Mouse (Mus musculus) frontal cortex, postnatal 14 days (tissue): ENCODE measurements around the gene Tnfaip6.
A peak's percentile ranks its signal among the peaks of the same experiment; 100 is the strongest.
"Not testable (repeated sequence)": the region's sequence is repeated elsewhere in the genome, so short reads cannot be mapped to it uniquely, and the experiment has no call there.

ENCODE experiments used
- DNase-seq, 2 experiments: peaks; one replicate each; pipeline ENCODE4 v3.0.0; 2022; ENCODE audit warnings: low spot score in 2 of 2

Tnfaip6 gene

GRCm38 (mm10) chr2:52037882-52038281, at the start of gene Tnfaip6:
TSS of gene Tnfaip6 (plus strand) at chr2:52038009.
- DNase-seq = peak; percentile 10 to 11

DNA sequence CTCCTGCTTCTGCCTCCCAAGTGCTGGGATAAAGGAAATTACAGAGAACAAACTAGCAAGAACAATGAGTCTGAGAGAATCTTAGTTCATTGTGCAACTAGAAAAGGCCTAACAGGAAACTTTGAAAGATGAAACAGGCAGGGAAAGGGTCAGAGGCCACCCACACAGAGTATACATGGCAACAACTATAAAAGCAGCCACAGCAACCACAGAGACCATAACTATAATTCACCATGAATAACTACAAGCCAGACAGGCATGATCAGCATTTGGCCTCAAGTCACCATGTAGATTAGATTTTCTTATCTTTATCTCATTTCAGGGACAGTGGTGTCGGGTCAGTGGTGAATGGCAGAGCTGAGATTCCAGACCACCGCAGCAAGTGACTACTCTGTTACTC, 48.2 kb upstream of the Tnfaip6 start:
- no peak for DNase-seq

GRCm38 (mm10) chr2:51991447-51991846, 46.4 kb upstream of the Tnfaip6 start:
- DNase-seq = no peak

GRCm38 (mm10) chr2:51999996-52000395, 37.8 kb upstream of the Tnfaip6 start:
- DNase-seq = no peak

DNA sequence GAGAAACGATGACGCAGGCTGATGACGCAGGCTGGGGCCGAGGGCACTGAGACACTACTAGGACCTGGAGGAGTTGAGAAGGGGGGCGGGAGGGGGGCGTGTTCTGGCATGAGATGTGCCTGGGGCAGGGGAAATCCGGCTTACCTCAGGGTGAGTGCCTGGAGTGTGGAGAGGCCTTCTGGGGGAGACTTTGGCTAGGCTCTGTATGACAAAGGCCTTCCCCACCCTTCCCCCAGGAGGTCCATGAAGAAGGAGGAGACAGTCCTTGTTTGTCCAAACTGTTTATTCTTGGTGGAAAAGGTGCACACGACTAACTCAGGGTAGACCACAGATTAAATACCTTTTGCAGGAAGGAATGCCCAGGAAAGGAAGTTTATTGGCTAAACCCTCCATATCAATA, 36.3 kb upstream of the Tnfaip6 start:
- DNase-seq = no peak

- DNase-seq = not testable (repeated sequence)
Observed at GRCm38 (mm10) chr2:52002299-52002698, 35.5 kb upstream of the Tnfaip6 start.

GRCm38 (mm10) chr2:52006380-52006779, 31.4 kb upstream of the Tnfaip6 start:
- no peak for DNase-seq

- DNase-seq = not testable (repeated sequence)
Observed at GRCm38 (mm10) chr2:52011820-52012219, 26.0 kb upstream of the Tnfaip6 start.

DNA sequence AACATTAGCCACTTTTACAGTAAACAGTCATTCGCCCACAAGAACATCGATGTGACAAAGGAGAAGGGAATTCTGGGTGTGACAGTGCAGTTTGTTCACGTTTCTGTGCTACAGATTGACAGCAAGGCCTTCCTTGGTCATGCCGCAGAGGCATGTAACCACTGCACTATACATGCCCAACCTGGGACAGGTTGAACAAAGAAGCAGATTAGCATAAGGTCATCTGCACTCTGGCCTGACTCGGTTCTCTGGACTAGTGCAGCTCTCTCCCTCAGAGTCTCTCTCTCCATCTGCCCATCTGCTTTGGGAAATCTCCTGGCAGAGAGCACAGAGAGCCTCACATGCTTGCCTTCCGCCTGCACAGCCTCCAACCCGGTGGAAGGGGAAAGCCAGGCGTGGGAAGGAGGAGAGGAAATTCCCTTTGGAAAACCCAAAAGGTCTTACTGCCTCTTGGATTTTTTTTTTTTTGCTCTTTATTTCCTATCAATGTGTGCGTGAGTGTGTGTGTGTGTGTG, 24.4 kb upstream of the Tnfaip6 start:
- DNase-seq = no peak

GRCm38 (mm10) chr2:52016361-52016760, 21.4 kb upstream of the Tnfaip6 start:
- DNase-seq = no peak

DNA sequence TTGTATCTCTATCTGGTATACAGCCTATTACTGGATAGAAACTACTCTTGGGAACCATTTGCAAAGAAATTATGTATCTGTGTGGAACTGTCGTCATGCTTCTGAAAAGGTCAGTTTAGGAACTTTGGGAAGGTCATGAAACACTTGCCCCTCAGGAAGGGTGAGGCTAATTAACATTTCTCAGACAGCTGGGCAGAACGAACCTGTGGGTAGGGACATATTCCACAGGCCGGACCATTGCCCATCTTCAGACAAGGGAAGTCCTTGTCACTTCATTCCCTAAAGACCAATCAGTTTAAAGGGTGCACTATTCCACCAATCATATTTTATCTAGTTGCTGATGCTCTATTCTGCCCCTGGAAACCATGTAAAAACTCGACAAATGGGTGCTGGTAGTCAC, 10.7 kb upstream of the Tnfaip6 start:
- no peak for DNase-seq

- no peak for DNase-seq
Observed at GRCm38 (mm10) chr2:52029426-52029825, 8.4 kb upstream of the Tnfaip6 start.

- no peak for DNase-seq
Observed at GRCm38 (mm10) chr2:52031491-52031890, 6.3 kb upstream of the Tnfaip6 start.

DNA sequence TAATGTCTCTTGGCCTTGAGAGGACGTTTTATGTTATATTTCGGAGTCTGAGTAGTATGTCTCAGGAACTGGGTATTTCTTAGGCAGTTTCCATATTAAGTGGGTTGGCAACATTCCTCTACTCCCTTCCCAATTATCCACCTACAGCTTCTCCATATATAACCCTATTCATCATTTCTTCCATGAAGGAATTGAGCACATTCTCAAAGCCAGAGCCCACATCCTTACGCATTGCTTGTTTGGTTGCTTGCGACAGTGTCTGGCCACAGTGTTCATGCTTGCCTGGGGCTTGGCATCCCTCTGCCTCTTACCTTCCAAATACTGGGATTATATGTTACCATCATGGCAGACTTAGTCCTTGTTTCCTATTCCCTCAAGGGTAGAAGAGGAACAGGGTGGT, 3.2 kb upstream of the Tnfaip6 start:
- no peak for DNase-seq

DNA sequence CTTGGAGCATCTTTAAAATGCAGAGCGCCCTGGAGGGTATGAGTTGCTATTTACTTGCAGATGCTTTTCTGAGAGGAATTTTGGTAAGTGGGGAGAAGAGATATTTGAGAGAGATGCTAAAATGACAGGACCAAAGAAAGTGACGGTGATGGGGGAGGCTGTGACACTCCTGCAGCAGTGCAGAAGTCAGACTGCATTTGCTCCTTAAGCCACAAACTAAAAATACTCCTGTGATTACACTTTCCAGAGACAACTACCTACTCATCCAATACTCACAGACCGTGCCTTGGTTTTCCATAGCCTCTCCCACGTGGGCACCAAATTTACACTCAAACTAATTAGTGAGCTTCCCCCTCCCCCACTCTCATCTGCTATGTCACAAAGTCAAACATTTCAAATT, 2.7 kb upstream of the Tnfaip6 start:
- DNase-seq = no peak

DNA sequence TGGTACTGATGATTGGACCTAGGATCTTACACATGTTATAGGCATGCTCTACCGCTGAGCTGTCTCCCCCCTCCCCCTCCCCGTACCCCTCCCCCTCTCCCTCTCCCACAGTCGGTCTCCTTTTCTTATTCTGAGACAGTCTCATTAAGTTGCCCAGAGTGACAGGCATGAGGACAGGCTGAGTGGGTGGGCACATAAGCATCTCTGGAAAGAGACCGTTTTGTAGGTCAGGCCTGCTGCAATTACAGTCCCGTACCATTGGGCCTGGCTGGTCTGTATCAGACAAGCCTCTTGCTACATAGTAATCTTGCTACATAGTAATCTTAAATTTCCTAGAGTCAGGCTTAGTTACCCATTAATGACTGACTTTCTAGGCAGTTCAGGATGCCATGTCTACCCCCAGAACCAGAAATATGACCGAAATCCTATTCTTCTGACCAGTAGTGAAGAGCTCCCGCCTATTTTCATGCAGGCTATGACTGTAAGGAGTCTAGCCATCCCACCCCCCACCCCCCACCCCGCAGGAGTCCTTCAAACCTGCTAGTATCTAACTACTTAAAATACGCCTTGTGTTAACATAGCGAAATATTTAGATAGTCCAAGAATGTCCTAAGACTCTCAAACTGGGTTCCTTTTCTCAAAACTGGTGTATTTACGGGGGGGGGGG, 747 bp upstream of the Tnfaip6 start:
- DNase-seq = no peak

DNA sequence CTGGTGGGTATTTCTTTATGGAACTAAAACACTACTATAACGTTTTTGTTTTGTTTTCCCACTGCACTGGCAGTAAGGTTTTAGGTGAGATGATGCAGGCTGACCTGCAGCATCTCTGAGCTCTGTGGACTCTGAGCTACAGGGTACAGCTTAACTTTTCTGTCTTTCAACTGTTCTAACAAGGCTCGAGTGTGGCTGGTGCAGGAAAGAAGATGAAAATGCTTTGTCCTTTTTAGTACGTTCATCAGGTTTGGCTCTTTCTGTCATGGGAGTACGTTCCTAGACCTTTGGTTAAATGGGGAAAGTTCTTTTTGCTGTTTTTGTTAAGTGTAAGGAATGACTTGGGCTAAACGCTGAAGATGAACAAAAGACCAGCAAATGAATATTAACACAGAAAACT, 749 bp downstream of the Tnfaip6 start:
- no peak for DNase-seq

DNA sequence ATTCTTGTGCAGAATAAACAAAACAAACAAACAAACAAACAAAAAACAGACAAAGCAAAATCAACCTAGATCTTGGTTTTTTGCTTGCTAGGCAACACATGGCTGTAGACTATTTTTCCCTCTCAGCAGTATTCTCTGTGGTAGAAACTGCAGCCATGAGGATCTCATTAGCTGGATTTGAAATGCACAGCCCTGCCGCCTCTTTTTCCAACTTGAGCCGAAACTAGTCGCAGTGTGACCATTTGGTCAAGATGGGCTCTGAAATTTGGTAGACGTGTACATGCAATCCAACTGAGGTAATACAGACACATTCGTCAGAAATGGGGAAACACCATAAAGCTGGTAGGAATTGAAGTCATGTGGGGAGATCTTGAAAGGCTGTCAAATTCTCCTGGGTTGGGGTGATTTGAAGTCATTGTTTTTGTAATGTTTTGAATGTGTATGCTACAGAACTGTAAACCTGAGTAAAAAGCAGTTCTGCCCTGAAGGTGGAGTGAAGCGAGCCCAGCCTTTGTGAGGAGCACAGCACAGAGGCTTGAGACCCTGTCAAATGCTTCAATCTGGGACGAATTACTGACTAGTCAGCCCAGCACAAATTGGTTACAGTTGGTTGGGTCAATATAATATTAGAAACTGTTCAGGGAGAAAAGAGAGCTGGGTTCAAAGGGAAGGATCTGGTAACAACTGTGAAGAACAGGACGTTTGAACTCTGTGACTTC, 1.4 kb downstream of the Tnfaip6 start:
- DNase-seq = no peak

- DNase-seq = no peak
Observed at GRCm38 (mm10) chr2:52042132-52042531, 4.3 kb downstream of the Tnfaip6 start.

GRCm38 (mm10) chr2:52042714-52043113, 4.9 kb downstream of the Tnfaip6 start:
- DNase-seq = no peak

DNA sequence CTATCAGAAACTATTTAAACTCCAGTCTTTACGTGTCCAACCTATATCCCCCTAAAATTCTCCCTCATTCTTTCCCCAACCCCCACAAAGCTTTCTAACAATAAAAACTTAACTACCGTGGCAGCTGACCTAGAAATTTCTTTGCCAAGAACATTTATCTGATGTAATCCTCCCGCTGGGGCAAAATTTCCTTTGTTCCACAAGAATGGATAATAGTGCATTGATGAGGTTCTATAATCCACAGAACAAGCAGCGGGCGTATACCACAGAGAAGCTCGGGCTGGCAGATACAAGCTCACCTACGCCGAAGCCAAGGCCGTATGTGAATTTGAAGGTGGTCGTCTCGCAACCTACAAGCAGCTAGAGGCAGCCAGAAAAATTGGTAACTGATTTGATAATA, 5.7 kb downstream of the Tnfaip6 start:
- no peak for DNase-seq

- DNase-seq = no peak
Observed at GRCm38 (mm10) chr2:52046032-52046431, 8.2 kb downstream of the Tnfaip6 start.

DNA sequence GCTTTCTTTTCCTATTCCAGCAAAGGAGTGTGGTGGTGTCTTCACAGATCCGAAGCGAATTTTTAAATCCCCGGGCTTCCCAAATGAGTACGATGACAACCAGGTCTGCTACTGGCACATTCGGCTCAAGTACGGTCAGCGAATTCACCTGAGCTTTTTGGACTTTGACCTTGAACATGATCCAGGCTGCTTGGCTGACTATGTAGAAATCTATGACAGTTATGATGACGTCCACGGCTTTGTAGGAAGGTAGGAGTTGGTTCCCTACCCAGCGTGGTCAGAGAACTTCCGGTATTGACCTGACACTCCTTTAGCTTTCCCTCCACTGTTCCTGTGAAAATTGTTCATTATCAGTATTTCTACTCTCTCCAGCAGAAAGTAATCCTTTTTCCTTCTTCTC, 13.0 kb downstream of the Tnfaip6 start:
- no peak for DNase-seq
